Mouse (Mus musculus): ENCODE data around the gene Mical3. TPM values are rescaled to one million over a fixed set of nuclear protein-coding genes. Genes with fewer than 3 reads are reported as not detected.

Mical3 gene
- polyA plus RNA-seq, 1 experiment from 2014 or later: 12.9 TPM

DNA sequence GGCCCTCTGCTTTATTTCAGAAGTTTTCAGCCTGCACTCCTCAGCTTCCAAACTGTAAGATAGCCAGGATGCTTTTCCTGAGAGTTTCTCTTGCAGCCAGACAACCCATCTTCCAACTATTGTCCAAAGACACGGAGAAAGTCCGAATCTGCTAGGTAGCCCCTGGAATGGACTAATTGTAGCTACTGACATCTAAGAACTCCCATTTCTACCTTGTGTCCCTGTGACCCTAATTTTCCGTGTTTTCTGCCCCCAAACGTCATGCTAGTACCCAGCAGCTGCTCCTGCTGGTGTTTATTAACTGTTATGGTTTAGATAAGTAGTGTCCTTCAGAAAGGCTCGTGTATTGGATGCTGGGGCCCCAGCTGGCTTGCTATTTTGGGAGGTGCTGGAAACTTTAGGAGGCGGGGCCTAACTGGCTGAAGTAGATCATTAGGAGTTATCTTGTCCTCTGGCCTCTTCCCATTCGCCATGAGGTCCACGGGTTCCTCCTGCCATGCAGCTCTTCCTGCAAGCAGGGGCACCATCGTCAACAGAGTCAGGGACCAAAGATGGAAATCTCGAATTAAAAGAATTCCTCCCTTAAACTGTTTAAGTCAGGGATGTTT, 19.2 kb downstream of the Mical3 start:
- Histone ChIP-seq H3K4me1 (replicated peaks; ENCODE audit: control insufficient read depth, insufficient read depth, low read length) (peaks cover 23% of the 10 kb centered on the region), H3K4me2 (ENCODE audit: low read length) (no peak overlapping the region), H3K4me3 (ENCODE audit: low read depth, low read length) (no peak overlapping the region), H3K9me3 (ENCODE audit: control insufficient read depth, low read length) (no peaks in the 10 kb centered on the region), H3K36me3 (ENCODE audit: control insufficient read depth, insufficient read depth, low read length) (no peaks in the 10 kb centered on the region), H3K27ac (ENCODE audit: low read depth) (peak overlapping the region; percentile 43; the same call in 1 of the 2 replicates), H3K9ac (ENCODE audit: low read length) (no peak overlapping the region), H3K27me3 (replicated peaks; ENCODE audit: control insufficient read depth, insufficient read depth, low read length) (no peaks in the 10 kb centered on the region)
- ATAC-seq (replicated peaks; ENCODE audit: low FRiP score, low TSS enrichment, low read depth): no peak
- WGBS: 28% methylated on average over 10 of the region's 10 CpGs
- DNase-seq (ENCODE audit: low spot score): no peak

DNA sequence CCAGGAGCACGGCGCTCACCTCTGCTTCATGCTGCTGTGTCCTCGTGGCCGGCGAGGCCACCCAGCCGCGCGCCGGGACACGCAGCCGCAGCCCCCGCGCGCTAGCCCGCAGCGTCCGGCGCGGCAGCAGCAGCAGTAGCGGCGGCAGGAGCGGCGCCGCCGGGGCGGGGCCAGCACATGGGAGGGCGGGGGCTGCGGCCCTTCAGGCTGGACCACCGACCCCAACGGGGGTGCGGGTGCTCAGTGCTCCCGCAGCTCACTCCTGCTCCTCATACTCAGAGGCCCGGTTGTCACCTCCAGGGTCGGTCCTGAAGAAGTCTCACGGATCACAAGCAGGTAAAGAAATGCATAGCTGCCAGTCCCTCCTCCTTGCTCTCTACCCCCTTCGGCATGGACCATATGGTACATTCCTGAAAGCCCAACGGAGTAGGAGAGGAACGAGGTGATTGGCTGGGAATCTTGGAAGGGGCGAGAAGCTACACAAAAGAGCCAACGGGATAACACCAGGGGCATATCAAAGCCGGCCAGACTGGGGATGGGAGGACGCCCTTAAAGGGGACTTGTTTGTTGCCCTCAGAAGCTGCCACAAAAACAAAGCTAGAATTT, 20.7 kb downstream of the Mical3 start:
- peak; percentile 98 for ATAC-seq (replicated peaks; ENCODE audit: low FRiP score, low TSS enrichment, low read depth)
- H3K27me3 ChIP-seq (replicated peaks; ENCODE audit: control insufficient read depth, insufficient read depth, low read length): no peaks in the 10 kb centered on the region
- peak overlapping the region; percentile 96 for H3K4me2 ChIP-seq (ENCODE audit: low read length)
- DNase-seq (ENCODE audit: low spot score): peak; percentile 99
- peak overlapping the region; percentile 83 for H3K9ac ChIP-seq (ENCODE audit: low read length)
- no peaks in the 10 kb centered on the region for H3K36me3 ChIP-seq (ENCODE audit: control insufficient read depth, insufficient read depth, low read length)
- peaks cover 23% of the 10 kb centered on the region for H3K4me1 ChIP-seq (replicated peaks; ENCODE audit: control insufficient read depth, insufficient read depth, low read length)
- WGBS: under 1% methylated on average over 41 of the region's 42 CpGs
- H3K4me3 ChIP-seq (ENCODE audit: low read depth, low read length): peak overlapping the region; percentile 74
- H3K27ac ChIP-seq (ENCODE audit: low read depth): peak overlapping the region; percentile 88
- H3K9me3 ChIP-seq (ENCODE audit: control insufficient read depth, low read length): no peaks in the 10 kb centered on the region

DNA sequence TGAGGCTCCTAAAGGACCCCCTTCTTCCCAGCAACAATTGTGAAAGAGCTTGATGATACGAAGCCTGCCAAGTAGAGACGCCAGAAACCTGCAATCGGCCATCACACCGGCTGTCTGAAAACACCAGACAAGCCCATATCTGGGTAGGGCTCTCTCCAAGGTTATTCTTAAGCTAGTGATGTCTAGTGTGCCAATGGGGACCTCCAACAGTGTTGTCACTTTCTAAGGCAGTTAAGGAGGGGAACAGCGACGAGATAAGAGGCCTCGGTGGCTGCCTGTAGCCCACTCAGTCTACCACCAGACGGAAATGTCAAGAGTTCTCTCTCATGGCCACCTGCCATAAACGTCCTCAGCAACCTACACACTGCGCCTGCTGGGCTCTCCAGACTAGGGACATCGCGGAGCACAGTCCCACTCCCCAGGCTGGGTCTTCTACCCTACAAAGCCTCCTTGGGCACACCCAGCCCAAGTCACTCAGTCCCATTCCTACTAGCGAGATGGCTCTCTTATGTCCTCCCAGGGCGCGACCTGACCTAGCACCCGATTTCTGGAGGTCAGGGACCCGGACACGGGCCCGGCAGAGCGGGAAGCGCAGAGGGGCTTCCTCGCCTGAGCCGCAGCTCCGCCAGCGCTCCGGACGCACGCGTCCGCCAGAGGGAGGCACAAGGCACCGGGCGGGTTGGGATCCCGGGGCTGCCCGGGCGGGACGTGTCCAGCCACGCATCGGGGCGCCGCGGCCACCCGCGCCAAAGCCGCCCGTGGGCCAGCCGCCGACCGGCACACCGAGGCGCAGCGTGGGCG, 21.4 kb downstream of the Mical3 start:
- WGBS: 2% methylated on average over 51 of the region's 52 CpGs

DNA sequence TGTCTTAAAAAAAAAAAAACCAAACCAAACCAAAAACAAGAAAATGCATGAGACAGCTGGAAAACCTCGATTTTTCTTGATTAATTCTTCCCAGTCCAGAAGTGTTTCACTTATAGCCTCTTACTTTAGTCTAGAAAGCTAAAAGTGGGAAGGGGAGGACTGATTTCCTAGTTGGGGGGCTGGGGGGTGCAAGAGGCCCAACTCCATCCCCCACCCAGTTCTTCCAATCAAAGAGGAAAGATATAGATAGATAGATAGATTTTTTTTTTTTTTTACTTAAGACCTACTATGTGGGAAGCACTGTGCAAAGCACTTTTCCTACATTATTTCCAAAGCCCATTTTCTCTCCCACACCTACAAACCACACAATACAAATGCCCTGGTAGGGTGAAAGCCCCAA, 22.7 kb downstream of the Mical3 start:
- no peak for ATAC-seq (replicated peaks; ENCODE audit: low FRiP score, low TSS enrichment, low read depth)
- H3K4me2 ChIP-seq (ENCODE audit: low read length): no peak overlapping the region
- WGBS: 72% methylated on average over 1 of the region's 1 CpGs
- no peak for DNase-seq (ENCODE audit: low spot score)
- no peaks in the 10 kb centered on the region for H3K9me3 ChIP-seq (ENCODE audit: control insufficient read depth, low read length)
- H3K36me3 ChIP-seq (ENCODE audit: control insufficient read depth, insufficient read depth, low read length): no peaks in the 10 kb centered on the region
- no peak overlapping the region for H3K4me3 ChIP-seq (ENCODE audit: low read depth, low read length)
- H3K27me3 ChIP-seq (replicated peaks; ENCODE audit: control insufficient read depth, insufficient read depth, low read length): no peaks in the 10 kb centered on the region
- no peak overlapping the region for H3K27ac ChIP-seq (ENCODE audit: low read depth)
- peaks cover 23% of the 10 kb centered on the region for H3K4me1 ChIP-seq (replicated peaks; ENCODE audit: control insufficient read depth, insufficient read depth, low read length)
- no peak overlapping the region for H3K9ac ChIP-seq (ENCODE audit: low read length)

More for the DNA sequence above, 21.4 kb downstream of the Mical3 start:
- ATAC-seq (replicated peaks; ENCODE audit: low FRiP score, low TSS enrichment, low read depth) (peak; percentile 51), DNase-seq (ENCODE audit: low spot score) (peak; percentile 82)
- Histone ChIP-seq H3K4me3 (ENCODE audit: low read depth, low read length) (peak overlapping the region; percentile 74), H3K4me2 (ENCODE audit: low read length) (peak overlapping the region; percentile 96), H3K27ac (ENCODE audit: low read depth) (peak overlapping the region; percentile 88), H3K9me3 (ENCODE audit: control insufficient read depth, low read length) (no peaks in the 10 kb centered on the region), H3K4me1 (replicated peaks; ENCODE audit: control insufficient read depth, insufficient read depth, low read length) (peaks cover 23% of the 10 kb centered on the region), H3K36me3 (ENCODE audit: control insufficient read depth, insufficient read depth, low read length) (no peaks in the 10 kb centered on the region), H3K9ac (ENCODE audit: low read length) (peak overlapping the region; percentile 83), H3K27me3 (replicated peaks; ENCODE audit: control insufficient read depth, insufficient read depth, low read length) (no peaks in the 10 kb centered on the region)

DNA sequence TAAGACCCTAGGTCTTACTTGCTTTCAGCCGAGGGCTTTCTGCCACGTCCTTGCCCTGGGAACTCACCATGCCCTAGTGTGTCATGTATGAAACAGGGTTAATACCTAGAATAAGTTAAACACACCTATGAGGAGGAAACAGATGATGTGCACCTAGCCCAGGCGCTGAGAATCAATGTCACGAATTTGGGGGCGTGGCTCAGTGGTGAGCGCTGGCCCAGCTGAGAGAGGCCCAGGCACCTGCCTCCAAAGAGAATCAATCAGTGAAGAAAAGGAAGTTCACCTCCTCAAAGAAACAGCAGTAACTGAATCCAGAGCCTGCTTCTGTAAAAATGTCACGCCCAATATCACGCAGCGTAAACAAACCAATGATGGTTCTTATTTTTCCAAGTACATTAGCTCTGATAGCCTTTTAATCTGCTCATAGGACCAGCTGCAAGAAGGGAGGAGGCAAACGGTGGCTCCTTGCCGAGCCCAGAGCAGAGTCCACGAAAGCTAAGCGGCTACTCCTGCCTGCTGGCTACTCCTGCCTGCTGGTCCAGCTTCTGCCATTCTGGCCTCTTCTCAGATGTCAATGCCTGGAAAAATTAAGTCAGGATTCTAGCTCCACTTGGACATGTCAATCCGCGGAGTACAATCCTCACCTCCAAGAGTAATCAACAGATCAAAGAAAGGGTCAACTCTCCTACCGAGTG, 23.9 kb downstream of the Mical3 start:
- WGBS: 89% methylated on average over 16 of the region's 16 CpGs
- DNase-seq (ENCODE audit: low spot score): no peak
- H3K36me3 ChIP-seq (ENCODE audit: control insufficient read depth, insufficient read depth, low read length): no peaks in the 10 kb centered on the region

DNA sequence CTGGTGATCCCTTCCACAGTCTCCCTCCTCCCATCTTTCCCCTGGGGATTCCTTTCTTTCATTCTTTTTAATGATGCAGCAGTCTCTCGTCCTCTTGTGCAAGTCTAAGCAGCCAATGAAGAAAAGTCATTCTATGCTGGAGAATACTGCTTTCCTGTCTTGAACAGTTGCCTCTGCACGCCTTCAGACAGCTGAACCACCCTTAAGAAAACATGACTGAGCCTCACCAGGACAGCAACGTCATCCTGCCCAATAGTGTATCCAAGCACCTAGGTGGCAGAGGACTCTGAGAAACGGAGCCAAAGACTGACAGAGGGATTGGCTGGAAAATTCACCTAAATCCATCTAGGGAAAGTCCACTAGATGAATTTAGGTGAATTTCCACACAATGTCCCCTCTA, 25.1 kb downstream of the Mical3 start:
- Histone ChIP-seq H3K9me3 (ENCODE audit: control insufficient read depth, low read length) (no peaks in the 10 kb centered on the region), H3K4me2 (ENCODE audit: low read length) (no peak overlapping the region), H3K36me3 (ENCODE audit: control insufficient read depth, insufficient read depth, low read length) (no peaks in the 10 kb centered on the region), H3K27ac (ENCODE audit: low read depth) (no peak overlapping the region), H3K27me3 (replicated peaks; ENCODE audit: control insufficient read depth, insufficient read depth, low read length) (no peaks in the 10 kb centered on the region), H3K9ac (ENCODE audit: low read length) (no peak overlapping the region), H3K4me1 (replicated peaks; ENCODE audit: control insufficient read depth, insufficient read depth, low read length) (peaks cover 7% of the 10 kb centered on the region), H3K4me3 (ENCODE audit: low read depth, low read length) (no peak overlapping the region)
- ATAC-seq (replicated peaks; ENCODE audit: low FRiP score, low TSS enrichment, low read depth) (no peak), DNase-seq (ENCODE audit: low spot score) (no peak)
- WGBS: 69% methylated on average over 4 of the region's 4 CpGs

More for the DNA sequence above, 23.9 kb downstream of the Mical3 start:
- H3K9ac ChIP-seq (ENCODE audit: low read length): no peak overlapping the region
- H3K4me2 ChIP-seq (ENCODE audit: low read length): no peak overlapping the region
- H3K9me3 ChIP-seq (ENCODE audit: control insufficient read depth, low read length): no peaks in the 10 kb centered on the region
- H3K4me1 ChIP-seq (replicated peaks; ENCODE audit: control insufficient read depth, insufficient read depth, low read length): peaks cover 17% of the 10 kb centered on the region
- H3K27me3 ChIP-seq (replicated peaks; ENCODE audit: control insufficient read depth, insufficient read depth, low read length): no peaks in the 10 kb centered on the region
- no peak for ATAC-seq (replicated peaks; ENCODE audit: low FRiP score, low TSS enrichment, low read depth)
- H3K27ac ChIP-seq (ENCODE audit: low read depth): no peak overlapping the region
- no peak overlapping the region for H3K4me3 ChIP-seq (ENCODE audit: low read depth, low read length)

DNA sequence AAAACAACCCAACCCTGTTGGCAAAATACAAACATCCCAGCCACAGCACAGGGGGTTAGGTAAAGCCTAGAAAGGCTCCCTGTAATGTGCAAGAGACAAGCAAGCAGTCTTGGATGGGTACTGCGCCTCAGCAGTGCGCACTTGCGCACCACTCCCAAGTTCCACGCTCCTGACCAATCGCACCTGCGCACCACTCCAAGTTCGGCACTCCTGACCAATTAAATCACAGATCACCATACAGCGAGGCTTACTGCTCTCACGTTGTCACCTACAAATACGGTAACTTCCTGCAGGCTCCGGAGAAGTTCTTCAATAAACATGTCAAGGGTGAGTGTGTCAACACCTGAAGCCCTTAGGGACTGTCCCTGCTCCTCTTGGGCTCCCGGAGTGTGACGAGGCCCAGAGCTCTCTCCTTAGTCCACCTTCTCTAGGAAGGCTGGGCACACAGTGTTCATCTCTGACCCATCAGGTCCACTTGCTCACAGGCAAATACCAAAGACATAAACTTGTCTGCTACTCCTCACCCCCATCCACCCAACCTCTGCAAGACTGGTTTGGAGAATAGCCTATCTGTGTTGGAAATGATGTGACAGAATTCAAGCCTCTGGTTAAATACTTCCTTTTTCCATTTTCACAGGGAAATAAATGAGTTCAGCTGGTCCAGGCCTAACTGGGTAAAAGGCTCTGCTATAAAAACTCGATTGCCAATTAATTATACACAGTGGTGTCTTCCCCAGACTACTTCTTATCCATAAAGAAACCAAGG, 27.2 kb downstream of the Mical3 start:
- H3K4me2 ChIP-seq (ENCODE audit: low read length): no peak overlapping the region
- ATAC-seq (replicated peaks; ENCODE audit: low FRiP score, low TSS enrichment, low read depth): no peak
- H3K4me3 ChIP-seq (ENCODE audit: low read depth, low read length): no peak overlapping the region
- H3K27ac ChIP-seq (ENCODE audit: low read depth): no peak overlapping the region
- H3K36me3 ChIP-seq (ENCODE audit: control insufficient read depth, insufficient read depth, low read length): no peaks in the 10 kb centered on the region
- DNase-seq (ENCODE audit: low spot score): no peak
- H3K9me3 ChIP-seq (ENCODE audit: control insufficient read depth, low read length): no peaks in the 10 kb centered on the region
- 82% methylated on average over 14 of the region's 14 CpGs for WGBS
- no peaks in the 10 kb centered on the region for H3K27me3 ChIP-seq (replicated peaks; ENCODE audit: control insufficient read depth, insufficient read depth, low read length)
- H3K4me1 ChIP-seq (replicated peaks; ENCODE audit: control insufficient read depth, insufficient read depth, low read length): peaks cover 1% of the 10 kb centered on the region
- H3K9ac ChIP-seq (ENCODE audit: low read length): no peak overlapping the region

DNA sequence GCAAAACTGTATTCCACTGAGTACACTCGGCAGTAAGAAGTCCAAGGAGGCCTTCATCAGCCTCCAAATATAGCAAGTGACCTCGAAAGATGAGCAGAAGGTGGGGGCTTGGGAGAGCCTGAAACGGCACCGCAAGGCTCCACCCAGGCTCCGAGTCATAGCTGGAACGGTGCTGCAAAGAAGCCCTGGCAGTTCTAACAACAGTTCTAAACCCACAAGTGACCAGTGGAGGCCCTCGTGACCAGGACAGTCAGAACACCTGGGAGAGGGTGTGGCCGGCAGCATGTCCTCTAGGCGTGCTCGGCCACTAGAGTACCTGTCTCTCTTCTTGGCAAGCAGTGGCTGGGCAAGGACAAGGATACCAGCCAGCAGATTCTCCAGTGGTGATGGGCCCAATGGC, 27.9 kb downstream of the Mical3 start:
- ATAC-seq (replicated peaks; ENCODE audit: low FRiP score, low TSS enrichment, low read depth) (no peak), DNase-seq (ENCODE audit: low spot score) (no peak)
- H3K4me1 ChIP-seq (replicated peaks; ENCODE audit: control insufficient read depth, insufficient read depth, low read length): no peaks in the 10 kb centered on the region; the same call in 1 of the 2 replicates
- H3K4me2 ChIP-seq (ENCODE audit: low read length): no peak overlapping the region
- H3K27ac ChIP-seq (ENCODE audit: low read depth): no peak overlapping the region
- H3K36me3 ChIP-seq (ENCODE audit: control insufficient read depth, insufficient read depth, low read length): no peaks in the 10 kb centered on the region
- no peak overlapping the region for H3K9ac ChIP-seq (ENCODE audit: low read length)
- no peak overlapping the region for H3K4me3 ChIP-seq (ENCODE audit: low read depth, low read length)
- H3K9me3 ChIP-seq (ENCODE audit: control insufficient read depth, low read length): no peaks in the 10 kb centered on the region
- WGBS: 77% methylated on average over 10 of the region's 10 CpGs
- no peaks in the 10 kb centered on the region for H3K27me3 ChIP-seq (replicated peaks; ENCODE audit: control insufficient read depth, insufficient read depth, low read length)
